ENCODE assay signal across 17 mouse cellular contexts in genomic region chr1:41384731-41385130, GRCm38 (mm10).
DNase-seq lines count a peak whose midpoint lies in the region; ATAC-seq lines count a peak whose summit lies in the region.
"Had no signal": no experiment of that assay in that cellular context is flagged by ENCODE, and none has a peak within 500 bp of the region (broad histone marks: within the 10 kb centered on the region; RNA-seq: fewer than 3 reads in every experiment).

No protein-coding gene starts in this region.

- no peak overlapping the region for H3K4me3 ChIP-seq in hindbrain, embryonic 11.5 days (ENCODE audit: low read depth, low read length)
- H3K4me3 ChIP-seq in hindbrain, embryonic 13.5 days, result no peak overlapping the region
- H3K4me3 ChIP-seq: embryonic facial prominence, embryonic 10.5 days; forebrain, embryonic 13.5 days; heart, embryonic 12.5 days had no signal

- H3K4me1 ChIP-seq in hindbrain, embryonic 11.5 days (replicated peaks; ENCODE audit: control insufficient read depth, insufficient read depth, low read length), result peaks cover 2% of the 10 kb centered on the region; the same call in 1 of the 2 replicates
- peaks cover 22% of the 10 kb centered on the region for H3K4me1 ChIP-seq in hindbrain, embryonic 13.5 days (replicated peaks)

- no peaks in the 10 kb centered on the region for H3K36me3 ChIP-seq in hindbrain, embryonic 11.5 days (ENCODE audit: control insufficient read depth, insufficient read depth, low read length)
- no peaks in the 10 kb centered on the region for H3K36me3 ChIP-seq in hindbrain, embryonic 13.5 days
- H3K36me3 ChIP-seq: embryonic facial prominence, embryonic 10.5 days; heart, embryonic 12.5 days had no signal

- no peak for ATAC-seq in hindbrain, embryonic 11.5 days (ENCODE audit: low FRiP score)
- ATAC-seq in hindbrain, embryonic 13.5 days (ENCODE audit: low FRiP score), result no peak
- ATAC-seq: forebrain, embryonic 13.5 days; forebrain, postnatal 0 days; intestine, embryonic 16.5 days had no signal

- H3K9me3 ChIP-seq in hindbrain, embryonic 11.5 days (ENCODE audit: control insufficient read depth, low read length), result no peaks in the 10 kb centered on the region
- H3K9me3 ChIP-seq in hindbrain, embryonic 13.5 days, result no peaks in the 10 kb centered on the region
- H3K9me3 ChIP-seq: embryonic facial prominence, embryonic 10.5 days; forebrain, embryonic 13.5 days; heart, embryonic 12.5 days had no signal

- H3K9ac ChIP-seq in hindbrain, embryonic 11.5 days (ENCODE audit: low read depth, low read length), result no peak overlapping the region
- no peak overlapping the region for H3K9ac ChIP-seq in hindbrain, embryonic 13.5 days
- H3K9ac ChIP-seq: forebrain, embryonic 13.5 days; forebrain, postnatal 0 days; heart, embryonic 12.5 days; hindbrain, embryonic 14.5 days had no signal

- 14% methylated on average over 1 of the region's 1 CpGs for WGBS in hindbrain, embryonic 11.5 days
- 17% methylated on average over 1 of the region's 1 CpGs for WGBS in hindbrain, embryonic 13.5 days

- H3K27me3 ChIP-seq in hindbrain, embryonic 11.5 days (ENCODE audit: control insufficient read depth, insufficient read depth, low read length), result no peaks in the 10 kb centered on the region
- H3K27me3 ChIP-seq in hindbrain, embryonic 13.5 days, result no peaks in the 10 kb centered on the region
- H3K27me3 ChIP-seq: forebrain, embryonic 13.5 days; heart, embryonic 12.5 days had no signal

- DNase-seq in hindbrain, embryonic 11.5 days (ENCODE audit: low spot score), result no peak
- peak; percentile 69 for DNase-seq in adrenal gland, adult 2 months
- peak; percentile 39 for DNase-seq in adrenal gland, adult 8-10 months
- DNase-seq in adrenal gland, postnatal 36 days, result peak; percentile 59 to 62
- DNase-seq in adipocyte (ENCODE audit: low spot score), result no peak
- no peak for DNase-seq in kidney, postnatal 36 days
- DNase-seq: cerebellum, adult 2 months; cerebellum, postnatal 10 days; forebrain, postnatal 0 days; gastrocnemius, postnatal 14 days; kidney, adult 2 months had no signal

- peak overlapping the region; percentile 24; the same call in 1 of the 2 replicates for H3K27ac ChIP-seq in hindbrain, embryonic 11.5 days (ENCODE audit: low read depth, low read length)
- H3K27ac ChIP-seq in hindbrain, embryonic 13.5 days, result no peak overlapping the region
- H3K27ac ChIP-seq: embryonic facial prominence, embryonic 10.5 days; forebrain, embryonic 13.5 days; hindbrain, embryonic 14.5 days had no signal

- no peak overlapping the region for H3K4me2 ChIP-seq in hindbrain, embryonic 11.5 days (replicated peaks; ENCODE audit: low read depth, low read length)
- no peak overlapping the region for H3K4me2 ChIP-seq in hindbrain, embryonic 13.5 days
- H3K4me2 ChIP-seq: forebrain, embryonic 13.5 days; heart, embryonic 12.5 days; hindbrain, embryonic 14.5 days had no signal

Comparison
In these comparisons a context has a peak if more than half of its experiments do, and no peak if none do; other contexts are left out.
1. DNase-seq: peak in adrenal gland, adult 2 months (single experiment), adrenal gland, adult 8-10 months (single experiment) and adrenal gland, postnatal 36 days (2 of 2); none in hindbrain, embryonic 11.5 days (single experiment), adipocyte (single experiment) and kidney, postnatal 36 days (0 of 2).